Mouse (Mus musculus) kidney, postnatal 14 days (tissue): ENCODE data around the gene Fam234a.
A peak's percentile ranks its signal among the peaks of the same experiment; 100 is the strongest.
"Not testable (repeated sequence)": the region's sequence is repeated elsewhere in the genome, so short reads cannot be mapped to it uniquely, and the experiment has no call there.

Experiments used
- DNase-seq: peaks from one replicate; pipeline ENCODE4 v3.0.0; 2022; ENCODE audit warnings: mixed read lengths

The Fam234a gene

DNA sequence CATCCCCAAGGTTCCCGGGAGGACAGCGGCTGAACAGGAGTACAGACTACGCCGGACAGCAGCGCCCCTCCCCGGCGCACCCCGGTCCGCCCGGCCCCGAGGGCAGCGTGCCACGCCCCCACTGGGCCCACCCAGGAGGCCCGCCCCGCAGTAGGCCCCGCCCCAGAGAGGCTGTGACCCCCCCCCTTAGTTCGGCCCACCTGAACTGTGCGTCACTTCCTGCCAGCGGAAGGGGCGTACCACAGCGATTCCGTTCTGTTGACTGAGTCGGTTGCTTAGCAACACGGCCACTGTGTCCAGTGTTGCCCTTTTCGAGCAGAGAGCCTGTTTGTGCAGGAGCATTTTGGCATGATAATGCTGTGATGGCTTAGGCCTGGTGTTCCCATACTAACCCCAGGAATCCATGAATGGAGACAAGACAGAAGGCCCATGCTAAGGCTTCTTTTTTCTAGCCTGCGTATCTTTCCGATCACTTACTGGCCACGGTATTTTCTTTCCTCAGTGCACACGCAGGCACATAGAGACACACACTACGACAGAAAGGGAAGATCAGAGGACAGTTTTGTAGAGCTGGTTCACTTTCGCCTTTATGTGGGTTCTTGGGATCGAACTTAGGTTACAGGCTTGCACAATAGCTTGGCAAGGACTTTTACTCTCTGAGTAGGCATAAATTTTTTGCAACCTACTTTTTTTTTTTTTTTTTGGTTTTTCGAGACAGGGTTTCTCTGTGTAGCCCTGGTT, at the start of gene Fam234a:
Gene Fam234a (minus strand): TSS at position 142 of the 741 bp plus-strand sequence.
- peak; percentile 98 for DNase-seq

DNA sequence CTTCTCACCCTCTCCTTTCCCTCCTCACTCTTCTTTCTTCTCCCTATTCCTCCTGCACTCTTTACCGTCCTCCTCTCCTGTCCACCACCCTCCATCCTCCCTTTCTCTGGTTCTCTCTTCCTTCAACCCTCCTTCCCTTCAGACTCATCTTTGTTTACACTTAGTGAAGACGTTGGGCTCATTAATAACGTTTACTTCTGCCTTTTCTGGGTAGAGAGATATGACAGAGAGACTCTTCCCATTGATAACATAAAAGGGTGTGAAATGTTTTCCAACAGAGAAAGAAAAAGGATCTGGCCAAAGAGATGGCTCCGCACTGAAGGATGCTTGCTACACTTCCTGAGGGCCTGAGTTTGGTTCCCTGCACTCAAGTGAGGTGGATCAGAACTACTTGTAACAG, 45.4 kb upstream of the Fam234a start:
- no peak for DNase-seq

DNA sequence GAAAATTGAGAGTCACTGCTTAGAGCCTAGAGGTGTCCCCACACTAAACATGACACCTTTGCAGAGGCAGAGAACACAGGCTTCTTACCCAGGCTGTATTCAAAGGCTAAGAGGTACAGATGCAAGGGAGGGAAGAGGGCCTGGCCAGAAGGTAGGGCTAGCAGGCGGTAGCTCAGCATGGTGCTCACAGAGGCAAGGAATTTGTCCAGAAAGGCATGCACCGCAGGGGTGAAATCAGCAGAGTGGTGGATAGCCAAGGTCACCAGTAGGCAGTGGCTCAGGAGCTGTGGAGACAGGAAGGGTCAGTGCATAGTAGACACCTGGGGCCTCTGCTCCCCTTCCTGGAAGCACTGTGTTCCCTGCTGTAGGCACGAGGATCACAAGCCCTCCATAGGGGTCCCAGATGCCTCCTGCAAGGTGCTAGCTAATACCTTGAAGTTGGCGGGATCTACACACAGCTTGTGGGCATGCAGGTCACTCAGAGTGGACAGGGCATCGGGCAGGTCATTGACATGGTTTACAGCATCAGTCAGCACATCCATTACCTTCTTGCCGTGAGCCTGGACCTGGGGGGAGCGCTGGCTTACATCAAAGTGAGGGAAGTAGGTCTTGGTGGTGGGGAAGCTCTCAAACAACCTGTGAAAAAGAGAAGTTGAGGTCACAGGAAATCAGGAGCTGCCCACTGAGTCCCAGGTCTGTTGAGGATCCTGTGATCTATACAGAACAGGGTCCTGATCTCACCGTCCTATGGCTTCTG, 42.3 kb upstream of the Fam234a start:
- DNase-seq: no peak

DNA sequence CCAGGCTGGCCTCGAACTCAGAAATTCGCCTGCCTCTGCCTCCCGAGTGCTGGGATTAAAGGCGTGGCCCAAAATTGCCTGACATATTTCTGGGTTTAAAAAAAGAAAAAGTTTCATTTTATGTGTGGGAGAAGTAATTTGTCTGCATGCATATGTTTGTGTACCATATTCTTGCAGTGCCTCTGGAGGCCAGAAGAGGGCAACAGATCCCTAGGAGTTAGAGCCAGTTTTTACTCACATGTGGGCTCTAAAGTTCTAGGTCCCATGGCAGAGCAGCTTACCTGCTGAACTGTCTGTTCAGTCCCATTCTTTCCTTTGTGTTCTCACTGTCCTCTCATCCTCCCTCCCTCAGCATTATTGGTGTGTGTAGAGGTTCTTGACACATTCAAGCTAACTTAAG, 32.7 kb upstream of the Fam234a start:
- peak; percentile 54 for DNase-seq

DNA sequence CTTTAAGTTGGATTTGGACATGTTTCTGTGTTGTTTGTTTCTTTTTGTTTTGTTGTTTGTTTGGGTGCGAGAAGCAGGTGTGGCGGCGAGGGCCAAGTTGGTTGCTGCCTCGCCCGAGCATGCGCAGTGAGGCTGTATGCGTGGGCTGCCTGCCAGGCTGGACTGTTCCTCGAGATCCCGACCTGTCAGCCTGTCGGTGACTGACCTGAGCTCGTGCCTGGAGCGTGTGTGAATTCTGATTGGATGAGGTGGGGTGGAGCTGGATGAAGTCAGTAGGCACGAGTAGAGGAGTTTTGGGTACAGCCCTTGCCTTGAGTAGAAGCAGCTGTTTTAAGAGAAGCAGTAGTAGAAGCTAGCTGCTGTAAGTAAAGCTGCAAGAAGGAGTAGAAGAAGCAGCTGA, 31.9 kb upstream of the Fam234a start:
- DNase-seq: no peak

DNA sequence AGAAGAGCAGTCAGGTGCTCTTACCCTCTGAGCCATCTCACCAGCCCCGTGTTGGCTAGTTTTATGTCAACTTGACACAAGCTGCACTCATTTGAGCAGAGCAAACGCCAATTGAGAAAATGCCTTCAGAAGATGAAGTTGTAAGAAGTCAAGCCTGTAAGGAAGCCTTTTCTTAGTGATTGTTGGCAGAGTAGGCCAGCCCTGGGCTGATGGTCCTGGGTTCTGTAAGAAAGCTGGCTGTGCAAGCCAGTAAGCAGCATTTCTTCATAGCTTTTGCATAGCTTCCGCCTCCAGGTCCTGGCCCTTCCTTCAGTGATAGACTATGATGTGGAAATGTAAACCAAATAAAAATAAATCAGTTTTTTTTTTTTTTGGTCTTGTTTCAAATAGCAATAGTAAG, 28.5 kb upstream of the Fam234a start:
- DNase-seq: no peak

DNA sequence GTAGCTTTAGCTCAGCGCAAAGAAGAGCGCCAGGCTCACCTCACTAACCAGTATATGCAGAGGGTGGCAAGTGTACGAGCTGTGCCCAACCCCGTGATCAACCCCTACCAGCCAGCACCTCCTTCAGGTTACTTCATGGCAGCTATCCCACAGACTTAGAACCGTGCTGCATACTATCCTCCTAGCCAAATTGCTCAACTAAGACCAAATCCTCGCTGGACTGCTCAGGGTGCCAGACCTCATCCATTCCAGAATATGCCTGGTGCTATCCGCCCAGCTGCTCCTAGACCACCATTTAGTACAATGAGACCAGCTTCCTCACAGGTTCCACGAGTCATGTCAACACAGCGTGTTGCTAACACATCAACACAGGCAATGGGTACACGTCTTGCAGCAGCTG, 25.5 kb upstream of the Fam234a start:
- not testable (repeated sequence) for DNase-seq

DNA sequence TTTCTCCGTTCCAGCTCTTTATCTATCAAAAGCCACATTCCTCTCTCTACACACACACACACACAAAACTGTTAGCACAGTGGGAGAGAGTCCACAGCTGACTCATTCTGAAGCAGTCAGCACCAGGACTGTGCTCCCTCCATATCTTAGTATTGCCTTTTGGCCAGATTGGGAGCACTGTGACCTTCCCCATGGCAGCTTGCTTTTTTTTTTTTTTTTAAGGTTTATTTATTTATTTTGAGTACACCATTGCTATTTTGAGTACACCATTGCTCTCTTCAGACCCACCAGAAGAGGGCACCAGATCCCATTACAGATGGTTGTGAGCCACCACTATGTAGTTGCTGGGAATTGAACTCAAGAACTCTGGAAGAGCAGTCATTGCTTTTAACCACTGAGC, 24.8 kb upstream of the Fam234a start:
- no peak for DNase-seq

DNA sequence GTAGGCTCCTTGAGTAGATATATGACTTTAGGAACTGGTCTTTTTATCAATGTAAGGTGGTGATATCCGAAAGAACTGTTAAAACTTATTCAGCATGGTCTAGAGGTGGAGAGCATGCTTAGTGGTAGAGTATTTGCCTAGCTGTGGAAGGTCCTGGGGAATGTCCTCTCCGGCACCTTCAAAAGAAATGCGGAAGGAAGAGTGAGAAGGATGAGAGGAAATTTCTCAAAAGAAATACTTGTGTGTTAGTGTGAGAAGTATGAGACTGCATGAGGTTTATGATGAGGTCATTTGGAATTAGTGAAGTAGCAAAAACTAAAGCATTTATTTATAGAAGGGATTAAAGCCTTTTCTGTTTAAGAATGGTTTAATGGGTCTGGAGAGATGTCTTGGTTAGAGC, 18.3 kb upstream of the Fam234a start:
- no peak for DNase-seq

DNA sequence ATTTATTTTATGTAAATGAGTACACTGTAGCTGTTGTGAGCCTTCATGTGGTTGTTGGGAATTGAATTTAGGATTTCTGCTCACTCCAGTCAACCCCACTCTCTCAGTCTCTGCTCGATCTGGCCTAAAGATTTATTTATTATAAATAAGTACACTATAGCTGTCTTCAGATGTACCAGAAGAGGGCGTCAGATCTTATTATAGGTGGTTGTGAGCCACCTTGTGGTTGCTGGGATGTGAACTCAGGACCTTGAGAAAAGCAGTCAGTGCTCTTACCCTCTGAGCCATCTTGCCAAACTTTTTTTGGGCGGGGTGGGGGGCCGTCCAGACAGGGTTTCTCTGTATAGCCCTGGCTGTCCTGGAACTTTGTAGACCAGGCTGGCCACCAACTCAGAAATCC, 17.8 kb upstream of the Fam234a start:
- DNase-seq: no peak

DNA sequence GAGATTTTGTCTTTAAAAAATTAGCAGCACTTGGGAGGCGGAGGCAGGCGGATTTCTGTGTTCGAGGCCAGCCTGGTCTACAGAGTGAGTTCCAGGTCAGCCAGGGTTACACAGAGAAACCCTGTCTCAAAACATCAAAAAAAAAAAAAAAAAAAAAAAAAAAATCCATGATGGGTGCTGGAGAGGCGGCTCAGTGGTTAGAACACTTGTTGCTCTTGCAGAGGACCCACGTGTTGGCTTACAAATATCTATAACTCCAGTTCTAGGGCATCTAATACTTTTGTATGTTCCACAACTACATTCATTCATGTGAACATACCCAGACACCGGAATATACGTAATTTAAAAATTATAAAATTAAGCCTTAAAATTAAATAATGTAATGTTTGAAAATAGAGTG, 11.3 kb upstream of the Fam234a start:
- no peak for DNase-seq

DNA sequence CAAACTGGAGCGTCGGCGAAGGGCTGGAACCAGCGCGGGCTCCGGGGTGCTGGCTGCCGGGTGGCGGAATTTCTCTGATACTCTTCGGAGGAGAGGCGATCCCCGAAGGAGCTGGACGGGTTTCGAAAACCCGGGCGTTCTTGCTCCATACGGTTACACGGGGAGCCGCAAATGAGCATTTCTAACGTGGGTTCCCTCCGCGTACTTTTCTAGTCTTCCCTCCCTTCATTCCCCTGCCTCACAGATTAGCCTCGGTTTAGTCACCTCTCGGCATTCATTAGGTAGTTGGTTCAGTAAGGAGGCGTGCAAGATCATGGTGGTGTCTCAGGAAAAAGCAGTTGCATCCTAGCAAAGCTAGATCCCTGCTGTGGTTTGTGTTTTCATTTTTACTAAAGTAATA, 9.4 kb upstream of the Fam234a start:
- no peak for DNase-seq

DNA sequence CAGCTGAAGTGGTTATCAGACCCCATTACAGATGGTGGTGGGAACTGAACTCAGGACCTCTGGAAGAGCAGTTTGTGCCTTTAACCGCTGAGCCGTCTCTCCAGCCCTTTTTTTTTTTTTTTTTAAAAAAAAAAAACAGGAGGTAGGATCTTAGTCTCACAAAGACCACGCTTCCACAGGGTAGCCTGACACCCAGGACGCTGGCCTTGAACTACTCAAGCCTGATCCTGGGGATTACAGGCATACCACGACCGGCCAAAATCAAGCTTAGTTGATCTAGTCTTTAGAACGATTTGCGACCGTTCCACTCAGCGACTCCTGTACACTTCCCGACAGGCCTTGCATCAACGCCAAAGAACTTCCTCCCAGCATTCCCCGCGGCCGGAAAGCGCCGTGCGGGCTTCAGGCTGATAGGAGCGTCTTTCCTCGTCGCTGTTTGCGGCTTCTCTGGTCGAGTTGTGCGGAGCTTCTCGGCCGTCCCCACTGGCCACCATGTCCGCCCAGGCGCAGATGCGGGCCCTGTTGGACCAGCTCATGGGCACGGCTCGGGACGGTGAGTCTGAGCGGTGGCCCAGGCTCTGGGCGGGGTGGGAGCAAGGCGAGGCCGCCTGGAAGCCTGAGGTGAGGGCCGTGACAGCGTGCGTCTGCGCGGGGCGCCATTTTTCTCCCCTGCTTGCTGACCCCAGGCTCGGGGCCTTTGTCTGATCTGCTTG, 8.7 kb upstream of the Fam234a start, which contains the start of gene Luc7l:
Gene Luc7l (plus strand): TSS at position 358 of the 713 bp plus-strand sequence.
- DNase-seq: peak; percentile 96

DNA sequence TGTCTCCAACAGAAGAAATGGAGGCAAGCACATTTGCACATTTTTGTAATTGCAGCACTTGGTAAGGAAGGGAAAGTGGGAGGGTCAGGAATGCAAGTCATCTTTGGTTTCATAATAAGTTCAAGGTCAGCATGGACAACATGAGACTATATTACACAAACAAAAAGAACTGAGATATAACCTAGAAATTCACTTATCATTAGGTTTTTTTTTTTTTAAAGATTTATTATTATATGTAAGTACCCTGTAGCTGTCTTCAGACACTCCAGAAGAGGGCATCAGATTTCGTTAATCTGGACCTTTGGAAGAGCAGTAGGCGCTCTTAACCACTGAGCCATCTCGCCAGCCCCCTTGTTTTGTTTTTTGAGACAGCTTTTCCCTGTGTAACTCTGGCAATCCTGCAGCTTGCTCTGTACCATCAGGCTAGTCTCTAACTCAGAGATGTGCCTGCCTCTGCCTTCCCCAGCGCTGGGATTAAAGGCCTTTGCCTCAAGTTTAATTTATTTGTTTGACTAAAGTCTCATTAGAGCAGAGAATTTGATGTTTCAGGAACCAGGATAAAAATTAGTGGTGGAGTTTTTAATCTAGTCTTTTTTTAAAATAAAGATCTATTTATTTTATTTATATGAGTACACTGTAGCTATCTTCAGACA, 8.0 kb upstream of the Fam234a start:
- no peak for DNase-seq

DNA sequence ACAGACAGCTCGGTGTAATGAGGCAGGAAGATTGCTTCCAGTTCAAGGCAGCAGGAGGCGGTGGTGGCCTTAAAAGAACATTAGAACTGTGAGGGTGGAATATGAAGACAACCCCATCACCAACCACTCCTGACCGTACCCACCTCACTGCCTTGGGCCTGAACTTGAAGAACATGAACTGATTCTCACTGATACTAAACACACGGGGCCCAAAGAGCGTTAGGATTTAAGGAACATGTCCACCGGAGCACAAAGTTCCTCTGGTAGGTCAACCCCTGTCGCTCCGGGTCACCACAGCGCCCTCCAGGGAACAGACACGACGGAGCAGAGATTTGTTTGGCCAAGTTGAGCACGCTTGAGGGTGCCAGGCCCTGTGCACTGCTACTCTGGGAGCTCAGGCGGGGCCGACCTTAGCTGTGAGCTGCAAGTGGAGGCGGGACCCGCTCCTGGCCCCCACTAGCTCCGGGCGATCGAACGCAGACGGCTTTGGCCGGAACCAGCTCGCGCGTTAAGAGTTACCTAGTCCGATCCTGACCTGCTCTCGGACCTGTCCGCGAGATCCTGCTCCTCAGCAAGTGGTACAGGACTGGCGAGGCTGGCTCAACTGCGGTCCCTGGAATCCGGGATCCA, 456 bp downstream of the Fam234a start:
- DNase-seq: no peak

DNA sequence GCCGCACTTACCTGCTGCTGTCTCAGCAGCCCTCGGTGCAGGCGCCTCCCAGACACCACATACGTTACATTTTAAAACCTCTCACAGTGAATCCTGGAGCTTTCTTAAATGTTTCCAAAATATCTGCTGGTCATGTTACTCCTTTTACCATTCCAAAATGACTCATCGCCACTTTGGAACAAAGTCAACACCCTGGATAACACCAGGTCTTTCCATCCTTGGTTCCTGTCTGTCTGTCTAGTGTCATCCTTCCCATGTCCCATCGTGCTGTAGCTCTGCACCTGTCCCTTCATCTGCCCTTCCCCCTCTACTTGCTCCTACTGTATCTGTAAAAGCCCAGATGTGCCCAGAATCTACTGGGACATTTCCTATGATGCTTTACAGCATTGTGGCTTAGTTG, 3.1 kb downstream of the Fam234a start:
- DNase-seq: no peak

DNA sequence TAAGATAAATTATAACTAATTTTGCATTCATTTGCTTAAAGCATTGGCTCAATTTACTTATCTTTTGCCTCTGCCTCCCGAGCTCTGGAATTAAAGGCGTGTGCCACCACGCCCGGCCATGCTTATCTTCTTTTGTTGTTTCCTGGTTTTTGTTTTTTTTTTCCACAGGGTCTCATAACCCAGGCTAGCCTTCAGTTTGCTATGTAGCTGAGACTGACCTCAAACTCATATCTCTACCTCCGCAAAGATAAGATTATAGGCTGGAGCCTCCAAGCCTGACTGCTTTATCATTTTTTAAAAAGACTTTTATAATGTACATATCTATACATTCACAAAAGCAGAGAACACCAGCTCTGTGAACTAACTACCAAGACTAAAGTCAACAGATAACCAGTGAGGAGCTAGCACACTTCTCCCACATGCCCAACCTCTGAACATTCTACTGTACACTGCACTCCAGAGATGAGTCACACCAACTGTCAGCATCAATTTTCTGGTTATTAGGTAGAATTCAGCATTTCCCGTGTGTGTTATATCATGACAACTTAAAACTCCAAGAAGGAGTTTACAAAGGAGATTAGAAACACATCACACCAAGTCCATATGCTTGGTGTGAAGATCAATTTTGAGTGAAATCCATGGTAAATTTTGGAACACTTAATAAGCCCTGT, 3.8 kb downstream of the Fam234a start:
- DNase-seq: no peak

DNA sequence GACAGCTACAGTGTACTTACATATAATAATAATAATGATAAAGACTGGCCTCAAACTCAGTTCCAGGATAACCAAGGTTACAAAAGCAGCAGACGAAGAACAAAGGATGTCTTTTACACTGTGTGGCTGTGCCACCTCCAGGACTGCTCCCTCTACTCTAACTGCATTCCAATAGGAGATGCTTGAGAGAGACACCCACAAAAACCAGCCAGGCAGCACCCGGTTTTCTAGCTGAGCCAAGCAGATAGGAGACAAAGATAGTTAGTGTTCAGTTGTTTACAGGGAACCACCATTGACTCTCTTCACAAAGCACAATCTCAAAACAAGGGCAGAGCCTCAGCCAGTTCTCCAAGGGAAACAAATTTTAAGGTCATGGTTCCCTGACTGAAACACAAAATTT, 4.5 kb downstream of the Fam234a start:
- DNase-seq: no peak

DNA sequence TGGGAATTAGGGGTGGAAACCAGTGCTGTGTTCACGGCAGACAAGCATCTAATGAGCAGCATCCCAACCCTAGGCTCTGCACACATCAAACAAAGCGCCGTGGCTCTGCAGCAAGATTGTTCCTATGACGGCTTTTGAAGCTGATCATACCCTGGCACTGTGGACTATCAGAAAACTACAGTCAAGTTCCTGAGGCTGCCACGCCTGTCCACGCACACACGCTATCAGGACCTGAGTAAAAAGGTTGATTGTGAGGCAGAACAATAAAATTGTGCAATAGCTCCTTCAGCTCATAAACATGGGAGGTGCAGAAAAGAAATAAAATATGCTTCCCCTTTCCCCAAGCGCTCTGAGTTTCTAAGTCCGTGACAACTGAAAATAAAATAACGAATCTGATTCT, 6.4 kb downstream of the Fam234a start:
- DNase-seq: no peak

DNA sequence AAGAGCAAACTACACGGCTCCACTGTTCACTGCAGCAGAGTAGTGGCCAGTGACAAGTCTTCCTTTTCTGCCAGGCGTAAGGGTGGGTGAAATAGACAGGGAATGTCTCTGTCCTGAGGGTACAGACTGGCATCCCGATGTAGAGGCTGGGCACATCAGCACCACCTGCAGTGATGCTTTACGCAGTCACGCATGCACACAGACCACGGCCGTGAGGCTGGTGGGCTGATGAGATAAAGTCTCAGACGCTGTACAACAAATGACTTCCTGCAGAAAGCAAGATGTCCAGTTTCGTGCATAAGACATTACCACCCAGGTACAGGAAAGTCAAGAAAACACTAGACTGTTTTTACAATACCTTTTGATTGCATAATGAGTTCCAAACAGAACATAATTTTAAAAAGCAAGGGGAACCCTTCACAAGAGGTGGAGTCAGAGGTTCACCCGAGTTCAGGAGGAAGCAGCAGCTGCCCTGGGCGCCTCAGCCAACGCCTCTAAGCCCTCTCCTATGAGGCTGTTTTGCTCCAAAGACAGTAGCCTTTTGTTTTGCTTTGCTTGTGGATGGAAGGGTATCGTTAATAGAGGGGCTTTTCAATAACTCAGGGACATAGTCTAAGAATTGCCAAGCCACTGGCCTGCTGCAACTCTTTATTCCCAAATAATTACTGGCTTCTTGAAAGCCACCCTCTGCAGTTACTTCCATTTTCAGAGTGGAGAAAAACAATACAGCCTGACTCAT, 8.8 kb downstream of the Fam234a start:
- no peak for DNase-seq

DNA sequence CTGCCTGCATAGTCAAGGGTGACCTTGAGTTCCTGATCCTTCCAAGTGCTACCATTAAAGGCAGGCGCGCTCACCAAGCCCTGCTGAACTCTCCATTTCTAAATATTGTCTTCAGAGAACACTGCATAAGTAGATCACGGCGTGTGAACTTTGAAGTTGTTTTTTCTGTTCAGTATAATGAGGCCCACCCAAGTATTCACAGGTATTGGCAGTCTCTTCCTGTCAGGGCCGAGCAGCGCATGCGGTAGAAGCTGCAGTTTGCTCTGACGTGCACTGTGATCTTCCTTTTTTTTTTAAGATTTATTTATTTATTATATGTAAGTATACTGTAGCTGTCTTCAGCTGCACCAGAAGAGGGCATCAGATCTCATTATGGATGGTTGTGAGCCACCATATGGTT, 9.7 kb downstream of the Fam234a start:
- no peak for DNase-seq
